Mouse (Mus musculus) liver, embryonic 16.5 days (tissue): ENCODE results near the gene Vrk3. TPM values are rescaled to one million over a fixed set of nuclear protein-coding genes. Genes with fewer than 3 reads are reported as not detected.

Experiments
- ATAC-seq: fragments of 200-750 bp; cut with Nextera tagmentation; 2 replicates; pipeline ENCODE4 v1.8.0; 2017; ENCODE audit warnings: low read depth, mild to moderate bottlenecking, moderate number of reproducible peaks, moderate library complexity
- H3K27ac ChIP-seq: fragments of 300-500 bp; sonication (generic); 2 replicates; pipeline ENCODE4 v1.5.1; 2014; ENCODE audit warnings: mild to moderate bottlenecking, low read length
- H3K27me3 ChIP-seq: fragments of 300-500 bp; sonication (generic); 2 replicates; pipeline ENCODE4 v1.6.1; 2014; ENCODE audit warnings: low read depth, low read length, mixed read lengths; ENCODE audit not compliant: control insufficient read depth, insufficient read depth
- H3K36me3 ChIP-seq: fragments of 300-500 bp; sonication (generic); 2 replicates; pipeline ENCODE4 v1.6.1; 2014; ENCODE audit warnings: mild to moderate bottlenecking; ENCODE audit not compliant: control insufficient read depth, insufficient read depth
- H3K4me1 ChIP-seq: fragments of 300-500 bp; sonication (generic); 2 replicates; pipeline ENCODE4 v1.6.1; 2014; ENCODE audit warnings: low read depth, low read length, mixed read lengths; ENCODE audit not compliant: control insufficient read depth
- H3K4me2 ChIP-seq: fragments of 300-500 bp; sonication (generic); 2 replicates; pipeline ENCODE4 v1.6.1; 2014; ENCODE audit warnings: low read depth, low read length, mixed read lengths
- H3K4me3 ChIP-seq: fragments of 300-500 bp; sonication (generic); 2 replicates; pipeline ENCODE4 v1.5.1; 2014; ENCODE audit warnings: low read depth, mild to moderate bottlenecking, low read length
- H3K9ac ChIP-seq: fragments of 300-500 bp; sonication (generic); 2 replicates; pipeline ENCODE4 v1.6.1; 2014; ENCODE audit warnings: low read depth, low read length
- H3K9me3 ChIP-seq: fragments of 300-500 bp; sonication (generic); replicated peaks from 2 replicates; pipeline ENCODE4 v1.6.1; 2016; ENCODE audit warnings: low read length; ENCODE audit not compliant: control insufficient read depth
- WGBS: fragments of 180-500 bp; shearing (Covaris S2); extraction: QIAGEN DNeasy Blood & Tissue Kit; methylation state at CpG from one replicate; pipeline ENCODE4 v1.1.7; 2014; ENCODE audit not compliant: insufficient replicate concordance; 5-methylcytosine and 5-hydroxymethylcytosine counted together
- polyA plus RNA-seq: library from polyadenylated mRNA; unstranded; fragments of >200 nt; fragmentation: Nextera tagmentation; extraction: Ambion mirVana; gene quantifications from 2 replicates; pipeline ENCODE4 v1.2.1, GENCODE M21; 2015

The Vrk3 gene
- polyA plus RNA-seq, 1 experiment from 2014 or later, result 29.2 TPM

DNA sequence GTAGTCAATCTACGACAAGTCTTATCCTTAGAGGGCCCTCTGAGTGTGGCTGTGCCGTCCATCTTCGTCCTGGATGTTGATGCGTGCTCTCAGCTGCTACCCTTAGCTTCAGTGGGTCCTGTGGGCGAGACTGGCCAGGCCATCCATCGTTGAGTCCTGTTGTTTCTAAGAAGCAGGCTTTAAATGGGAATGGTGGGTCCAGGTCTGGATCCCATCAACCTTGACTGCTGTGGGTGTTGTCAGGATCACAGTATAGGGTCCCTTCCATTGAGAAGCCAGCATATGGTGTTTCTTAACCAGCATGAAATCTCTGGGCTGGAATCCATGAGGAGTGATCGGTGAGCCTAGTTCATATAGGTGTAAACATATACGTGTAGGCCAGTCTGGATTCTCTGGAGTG lies 31.9 kb downstream of the Vrk3 start:
- no peaks in the 10 kb centered on the region; the same call in 1 of the 2 replicates for H3K4me1 ChIP-seq
- 68% methylated on average over 8 of the region's 8 CpGs for WGBS
- no peak overlapping the region for H3K9ac ChIP-seq
- no peak for ATAC-seq
- no peak overlapping the region for H3K4me2 ChIP-seq
- H3K27me3 ChIP-seq, result no peaks in the 10 kb centered on the region
- peaks cover 2% of the 10 kb centered on the region; the same call in 1 of the 2 replicates for H3K36me3 ChIP-seq
- H3K9me3 ChIP-seq, result no peaks in the 10 kb centered on the region
- H3K27ac ChIP-seq, result no peak overlapping the region
- no peak overlapping the region for H3K4me3 ChIP-seq

DNA sequence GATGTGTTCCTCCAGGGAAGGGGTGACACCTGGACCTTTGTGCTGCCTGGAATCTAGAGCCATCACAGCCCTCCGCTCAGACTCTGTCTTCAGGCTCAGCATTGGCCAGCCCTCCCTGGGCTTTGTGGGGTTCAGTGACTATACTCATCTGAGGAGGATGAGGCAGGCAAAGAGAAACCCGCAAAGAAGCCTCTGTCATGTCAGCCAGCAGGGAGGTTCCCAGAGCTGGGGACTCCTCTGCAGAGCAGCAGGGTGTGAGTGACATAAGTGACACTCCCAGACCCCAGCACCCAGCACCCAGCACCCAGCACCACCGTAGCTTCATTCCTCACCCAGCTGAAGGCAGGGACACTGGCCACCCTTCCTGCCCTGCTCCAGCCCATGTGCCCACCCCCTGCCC lies 41.3 kb downstream of the Vrk3 start:
- Histone ChIP-seq H3K9ac (no peak overlapping the region), H3K9me3 (no peaks in the 10 kb centered on the region), H3K27ac (no peak overlapping the region), H3K27me3 (no peaks in the 10 kb centered on the region; the same call in 1 of the 2 replicates), H3K4me3 (no peak overlapping the region), H3K36me3 (no peaks in the 10 kb centered on the region), H3K4me2 (no peak overlapping the region), H3K4me1 (no peaks in the 10 kb centered on the region)
- WGBS, result 61% methylated on average over 3 of the region's 3 CpGs
- no peak for ATAC-seq

DNA sequence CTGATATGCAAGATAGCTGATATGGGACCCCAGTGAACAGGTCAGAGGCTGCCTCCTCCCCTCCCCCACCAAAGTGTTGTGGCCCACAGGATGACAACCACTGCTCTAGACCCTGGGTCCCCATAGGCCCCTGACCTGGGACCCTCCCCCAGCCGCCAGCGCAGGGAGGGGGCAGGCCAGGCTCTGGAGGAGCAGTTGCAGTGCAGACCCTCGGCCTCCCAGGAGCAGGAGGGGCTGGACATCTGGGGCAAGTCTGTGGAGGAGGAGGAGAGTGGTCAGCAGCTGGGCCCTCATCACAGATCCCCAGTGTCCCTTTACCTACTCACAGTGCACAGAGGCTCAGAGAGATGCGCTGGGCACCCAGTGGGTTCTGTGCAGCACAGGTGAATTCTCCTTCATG lies 41.9 kb downstream of the Vrk3 start:
- H3K4me3 ChIP-seq, result no peak overlapping the region
- no peaks in the 10 kb centered on the region; the same call in 1 of the 2 replicates for H3K27me3 ChIP-seq
- H3K36me3 ChIP-seq, result no peaks in the 10 kb centered on the region
- H3K4me1 ChIP-seq, result no peaks in the 10 kb centered on the region
- 69% methylated on average over 4 of the region's 4 CpGs for WGBS
- no peak overlapping the region for H3K4me2 ChIP-seq
- no peak for ATAC-seq
- H3K9me3 ChIP-seq, result no peaks in the 10 kb centered on the region
- no peak overlapping the region for H3K27ac ChIP-seq
- H3K9ac ChIP-seq, result no peak overlapping the region

DNA sequence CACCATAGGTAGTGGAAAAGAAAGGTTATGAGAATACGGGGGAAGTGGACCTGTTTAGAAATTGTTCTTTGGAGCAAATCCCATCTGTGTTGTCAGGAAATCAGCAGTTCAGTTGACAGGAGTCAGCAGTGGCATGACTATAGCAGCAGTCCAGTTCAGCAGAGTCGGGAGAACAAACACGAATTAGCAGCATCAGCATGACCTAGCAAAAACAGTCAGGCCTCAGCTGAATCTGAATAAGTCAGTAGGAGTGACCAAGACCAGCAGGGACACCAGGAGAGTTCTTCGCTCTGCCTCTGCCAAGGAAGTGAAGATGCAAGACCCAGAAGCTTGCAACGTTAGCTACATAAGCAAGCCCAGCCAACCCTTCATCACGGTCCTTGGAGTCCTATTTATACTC lies 44.6 kb downstream of the Vrk3 start:
- Histone ChIP-seq H3K27ac (no peak overlapping the region), H3K4me2 (no peak overlapping the region), H3K4me3 (no peak overlapping the region), H3K36me3 (no peaks in the 10 kb centered on the region), H3K9me3 (no peaks in the 10 kb centered on the region), H3K27me3 (no peaks in the 10 kb centered on the region; the same call in 1 of the 2 replicates), H3K4me1 (no peaks in the 10 kb centered on the region), H3K9ac (no peak overlapping the region)
- no peak for ATAC-seq
- WGBS, result 70% methylated on average over 6 of the region's 6 CpGs

DNA sequence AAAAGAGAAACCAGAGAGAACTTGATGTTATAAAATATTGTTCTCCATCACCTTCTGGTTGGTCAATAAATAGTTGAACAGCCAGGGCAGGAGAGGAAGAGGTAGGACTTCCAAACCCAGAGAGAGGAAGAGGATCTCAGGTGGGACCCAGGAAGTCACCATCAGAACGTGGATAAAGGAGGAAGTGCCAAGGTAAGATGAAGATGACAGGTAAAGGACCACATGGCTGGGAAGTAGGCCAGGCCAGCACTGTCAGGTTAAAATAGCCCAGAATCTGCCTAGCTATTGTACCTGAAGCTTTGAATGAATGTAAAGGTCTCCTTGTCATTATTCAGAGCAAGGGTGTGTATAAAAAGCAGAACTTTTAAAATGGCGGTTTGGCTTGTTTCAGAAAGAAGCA lies 60.7 kb downstream of the Vrk3 start:
- Histone ChIP-seq H3K9me3 (no peaks in the 10 kb centered on the region), H3K27me3 (no peaks in the 10 kb centered on the region), H3K4me3 (no peak overlapping the region), H3K4me1 (no peaks in the 10 kb centered on the region; the same call in 1 of the 2 replicates), H3K9ac (no peak overlapping the region), H3K27ac (no peak overlapping the region), H3K4me2 (no peak overlapping the region), H3K36me3 (peaks cover 7% of the 10 kb centered on the region; the same call in 1 of the 2 replicates)
- ATAC-seq, result no peak
- WGBS, result 46% methylated on average over 2 of the region's 2 CpGs

DNA sequence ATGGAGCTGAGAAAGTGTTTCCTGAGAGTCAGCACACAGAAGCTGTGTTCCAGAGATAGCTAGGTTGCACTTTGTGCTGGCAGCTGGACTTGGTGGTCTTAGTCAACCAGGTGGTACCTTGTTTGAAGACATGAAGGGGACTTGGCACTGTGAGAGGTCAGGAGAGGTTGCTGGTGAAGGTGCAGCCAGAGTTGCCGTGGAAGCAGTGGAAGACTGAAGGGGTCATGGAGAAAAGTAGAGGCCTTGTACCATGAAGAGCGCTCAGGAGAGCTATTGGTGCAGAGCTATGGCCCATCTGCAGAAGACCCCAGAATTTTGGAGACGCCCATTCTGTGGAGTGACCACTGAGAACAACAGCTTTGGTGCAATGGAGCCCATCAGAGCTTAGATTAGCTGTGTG lies 61.3 kb downstream of the Vrk3 start:
- no peak overlapping the region for H3K4me3 ChIP-seq
- no peak overlapping the region for H3K4me2 ChIP-seq
- peaks cover 7% of the 10 kb centered on the region; the same call in 1 of the 2 replicates for H3K36me3 ChIP-seq
- no peak overlapping the region for H3K27ac ChIP-seq
- ATAC-seq, result no peak
- peaks cover under 1% of the 10 kb centered on the region; the same call in 1 of the 2 replicates for H3K4me1 ChIP-seq
- WGBS, result 59% methylated on average over 3 of the region's 3 CpGs
- no peaks in the 10 kb centered on the region for H3K27me3 ChIP-seq
- no peak overlapping the region for H3K9ac ChIP-seq
- H3K9me3 ChIP-seq, result no peaks in the 10 kb centered on the region

DNA sequence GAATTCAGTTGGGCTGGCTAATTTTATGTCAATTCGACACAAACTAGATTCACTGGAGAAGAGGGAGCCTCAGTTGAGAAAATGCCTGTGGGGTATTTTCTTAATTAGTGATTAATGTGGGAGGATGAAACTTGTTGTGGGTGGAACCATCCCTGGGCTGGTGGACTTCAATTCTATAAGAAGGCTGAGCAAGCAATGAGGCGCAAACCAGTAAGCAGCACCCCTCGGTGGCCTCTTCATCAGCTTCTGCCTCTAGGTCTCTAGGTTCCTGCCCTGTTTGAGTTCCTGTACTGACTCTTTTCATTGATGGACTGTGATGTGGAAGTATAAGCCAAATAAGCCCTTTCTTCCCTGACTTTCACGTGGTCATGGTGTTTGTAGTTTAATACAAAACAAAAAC lies 62.2 kb downstream of the Vrk3 start:
- Histone ChIP-seq H3K36me3 (peaks cover 7% of the 10 kb centered on the region; the same call in 1 of the 2 replicates), H3K4me1 (peaks cover 10% of the 10 kb centered on the region), H3K9ac (no peak overlapping the region), H3K27ac (no peak overlapping the region), H3K9me3 (no peaks in the 10 kb centered on the region), H3K27me3 (no peaks in the 10 kb centered on the region), H3K4me2 (no peak overlapping the region), H3K4me3 (no peak overlapping the region)
- WGBS, result 57% methylated on average over 4 of the region's 4 CpGs
- ATAC-seq, result no peak

DNA sequence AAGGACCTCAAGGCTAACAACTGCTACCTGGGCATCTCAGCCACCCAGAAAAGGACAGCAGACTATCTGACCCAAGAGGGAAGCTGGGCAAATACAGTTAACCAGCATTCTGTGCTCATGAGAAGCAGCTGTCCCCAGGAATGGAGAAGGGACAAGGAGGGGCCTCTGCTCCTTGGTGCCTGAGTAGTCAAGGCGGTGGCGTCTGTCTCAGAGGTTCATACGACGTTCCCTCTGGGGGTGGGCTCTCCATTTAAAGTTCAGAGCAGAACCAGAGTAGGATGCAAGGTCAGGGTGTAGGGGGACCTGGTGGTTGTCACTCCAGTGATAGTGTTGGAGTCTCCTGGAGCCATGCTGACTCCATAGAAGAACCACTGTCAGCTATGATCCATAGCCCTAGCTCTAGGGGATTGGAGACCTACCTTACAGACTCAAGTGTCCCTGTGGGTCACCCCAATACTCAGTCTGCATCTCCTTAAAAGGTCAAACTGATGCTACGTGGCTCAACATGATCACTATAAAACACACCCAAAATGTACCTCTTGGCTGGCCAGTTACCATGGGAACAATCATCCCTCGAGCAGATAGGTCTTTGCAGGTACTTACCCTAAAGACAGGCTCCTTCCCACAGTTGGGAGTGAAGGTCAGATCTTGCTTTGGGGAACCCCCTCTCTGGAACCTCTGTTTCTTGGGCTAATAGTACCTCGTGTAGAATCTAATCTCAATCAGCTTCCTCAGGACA lies 62.8 kb downstream of the Vrk3 start:
- WGBS, result 74% methylated on average over 7 of the region's 7 CpGs
- H3K27ac ChIP-seq, result no peak overlapping the region
- no peak overlapping the region for H3K4me2 ChIP-seq
- no peak for ATAC-seq
- no peaks in the 10 kb centered on the region for H3K27me3 ChIP-seq
- H3K4me1 ChIP-seq, result peaks cover 10% of the 10 kb centered on the region
- no peak overlapping the region for H3K4me3 ChIP-seq
- H3K9me3 ChIP-seq, result no peaks in the 10 kb centered on the region
- H3K9ac ChIP-seq, result no peak overlapping the region
- peaks cover 7% of the 10 kb centered on the region; the same call in 1 of the 2 replicates for H3K36me3 ChIP-seq

DNA sequence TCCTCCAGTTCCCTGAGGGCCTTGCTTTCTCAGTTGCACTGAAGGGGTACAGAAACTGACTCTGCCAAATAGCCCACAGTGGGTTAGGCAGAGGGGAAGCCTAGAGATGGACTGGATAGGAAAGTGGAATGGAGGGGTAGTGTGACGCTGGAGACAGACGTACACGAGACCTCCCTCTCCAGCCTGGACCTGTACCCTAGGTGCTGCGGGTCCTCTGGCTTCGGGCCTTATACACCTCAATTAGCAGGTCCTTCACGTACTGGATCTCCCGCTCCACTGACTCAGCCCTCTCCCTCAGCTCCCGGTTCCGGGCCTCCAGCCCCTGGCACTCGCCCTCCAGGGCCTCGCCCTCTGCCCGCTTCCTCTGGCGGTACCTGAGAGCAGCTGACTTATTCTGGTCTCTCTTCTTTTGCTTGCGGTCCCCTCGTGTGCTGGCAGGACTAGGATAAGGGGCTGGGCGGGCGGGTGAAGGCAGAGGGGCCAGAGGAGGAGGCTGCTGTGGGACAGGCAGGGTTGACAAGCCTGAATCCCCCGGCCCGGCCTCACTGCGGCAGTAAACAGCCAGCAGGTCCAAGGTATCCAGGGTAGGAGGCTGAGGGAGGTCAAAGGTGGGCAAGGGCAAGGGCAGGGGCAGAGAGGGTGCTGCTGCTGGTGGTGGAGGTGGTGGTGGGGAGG lies 64.6 kb downstream of the Vrk3 start:
- ATAC-seq, result no peak
- H3K27me3 ChIP-seq, result no peaks in the 10 kb centered on the region
- H3K9ac ChIP-seq, result no peak overlapping the region
- WGBS, result 81% methylated on average over 20 of the region's 20 CpGs
- no peaks in the 10 kb centered on the region for H3K9me3 ChIP-seq
- H3K4me2 ChIP-seq, result no peak overlapping the region
- no peak overlapping the region for H3K4me3 ChIP-seq
- H3K36me3 ChIP-seq, result peaks cover 7% of the 10 kb centered on the region; the same call in 1 of the 2 replicates
- H3K27ac ChIP-seq, result no peak overlapping the region
- peaks cover 17% of the 10 kb centered on the region for H3K4me1 ChIP-seq
